In the genomic region with DNA sequence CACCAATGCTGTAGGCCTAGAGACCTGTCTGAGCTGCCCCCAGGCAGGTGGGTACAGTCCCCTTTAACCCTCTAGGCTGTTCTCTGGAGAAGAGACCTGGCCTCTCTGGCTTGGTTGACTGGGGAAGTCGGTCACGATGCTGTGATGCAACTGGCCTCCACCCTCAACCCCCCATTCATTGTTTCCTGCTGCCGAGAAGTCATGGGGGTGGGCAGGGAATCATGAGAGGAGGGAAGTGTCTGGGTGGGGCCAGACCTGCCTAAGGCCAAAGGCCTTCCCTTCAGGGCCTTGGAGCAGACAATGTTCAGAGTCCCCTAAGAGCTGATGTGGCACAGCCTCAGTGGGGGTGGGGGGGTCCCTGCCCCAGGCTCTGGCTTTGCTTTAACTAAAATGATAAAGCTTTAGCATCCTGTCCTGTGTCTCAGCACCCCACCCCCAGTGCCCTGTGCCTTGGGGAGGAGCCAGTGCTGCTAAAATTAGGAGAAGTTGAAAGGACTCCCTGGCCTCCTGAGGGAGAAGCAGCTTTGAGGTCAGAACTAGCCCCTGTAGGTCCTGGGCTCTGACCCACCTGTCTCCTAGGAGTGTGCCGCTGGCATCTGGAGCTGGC, we compare ENCODE assay signal across 8 mouse cellular contexts. TPM values are rescaled to one million over a fixed set of nuclear protein-coding genes. Genes with fewer than 3 reads are reported as not detected.
DNase-seq lines count a peak whose midpoint lies in the region; ATAC-seq and TF ChIP-seq lines count a peak whose summit lies in the region.

No protein-coding gene starts in this region.

- H3K4me2 ChIP-seq in embryonic facial prominence, embryonic 11.5 days (ENCODE audit: low read depth, low read length), result no peak overlapping the region
- H3K4me2 ChIP-seq in heart, embryonic 16.5 days (ENCODE audit: low read depth, low read length), result peak overlapping the region; percentile 77

- H3K36me3 ChIP-seq in ES-E14 (ENCODE audit: control insufficient read depth, insufficient read depth, low read length, poor library complexity, severe bottlenecking), result peaks cover 37% of the 10 kb centered on the region
- peaks cover 8% of the 10 kb centered on the region for H3K36me3 ChIP-seq in embryonic facial prominence, embryonic 11.5 days (replicated peaks; ENCODE audit: control insufficient read depth, insufficient read depth, low read depth, low read length)
- H3K36me3 ChIP-seq in heart, embryonic 16.5 days (ENCODE audit: control insufficient read depth, insufficient read depth), result peaks cover 16% of the 10 kb centered on the region
- H3K36me3 ChIP-seq in midbrain, embryonic 10.5 days, result peaks cover 49% of the 10 kb centered on the region

- no peaks in the 10 kb centered on the region for H3K9me3 ChIP-seq in ES-E14 (ENCODE audit: control insufficient read depth, insufficient read depth, low read depth, low read length)
- H3K9me3 ChIP-seq in embryonic facial prominence, embryonic 11.5 days (replicated peaks; ENCODE audit: control insufficient read depth, low read length), result no peaks in the 10 kb centered on the region
- no peaks in the 10 kb centered on the region for H3K9me3 ChIP-seq in heart, embryonic 16.5 days (replicated peaks; ENCODE audit: control insufficient read depth, low read length)
- H3K9me3 ChIP-seq in midbrain, embryonic 10.5 days (replicated peaks), result no peaks in the 10 kb centered on the region

- H3K4me3 ChIP-seq in ES-E14 (ENCODE audit: insufficient read depth in 1 of 2, low read depth in 1 of 2, low read length in 2 of 2, poor library complexity in 1 of 2, severe bottlenecking in 1 of 2), result peak overlapping the region; percentile 38 to 78
- no peak overlapping the region for H3K4me3 ChIP-seq in embryonic facial prominence, embryonic 11.5 days (ENCODE audit: low read depth, low read length)
- peak overlapping the region; percentile 29 for H3K4me3 ChIP-seq in heart, embryonic 16.5 days (ENCODE audit: low read length)
- peak overlapping the region; percentile 95; the same call in 1 of the 2 replicates for H3K4me3 ChIP-seq in midbrain, embryonic 10.5 days

- H3K9ac ChIP-seq in ES-E14 (ENCODE audit: insufficient read depth, low read depth, low read length, poor library complexity, severe bottlenecking), result peak overlapping the region; percentile 84
- H3K9ac ChIP-seq in embryonic facial prominence, embryonic 11.5 days (replicated peaks; ENCODE audit: low read length), result peak overlapping the region; percentile 18; the same call in 1 of the 2 replicates
- peak overlapping the region; percentile 69 for H3K9ac ChIP-seq in heart, embryonic 16.5 days (ENCODE audit: low read length)

- no peak for ATAC-seq in embryonic facial prominence, embryonic 11.5 days (replicated peaks; ENCODE audit: insufficient number of reproducible peaks, low FRiP score, low TSS enrichment, low read depth)
- ATAC-seq in heart, embryonic 16.5 days (replicated peaks; ENCODE audit: extremely low read depth, insufficient read depth, low FRiP score), result no peak

- in situ Hi-C loops in ES-E14 (cut with MboI; ENCODE audit: low sequenced_read_pairs in 2 of 2, unreplicated experiment in 2 of 2), result no loop called here

- no peak for DNase-seq in ES-E14 (ENCODE audit: low read depth, low spot score)
- no peak for DNase-seq in embryonic facial prominence, embryonic 11.5 days (ENCODE audit: low spot score)
- peak; percentile 46 to 81 for DNase-seq in kidney, postnatal 25 days
- no peak for DNase-seq in midbrain, embryonic 10.5 days (ENCODE audit: low spot score)
- no peak for DNase-seq in urinary bladder, postnatal 14 days (ENCODE audit: low spot score)
- no peak for DNase-seq in c-Kit-positive CD71-positive TER-119-positive erythroid progenitor cells, embryonic 14.5 days (ENCODE audit: low spot score)
- DNase-seq in right cerebral cortex, postnatal 25 days, result no peak

- H3K4me1 ChIP-seq in ES-E14 (ENCODE audit: control insufficient read depth in 2 of 2, insufficient read depth in 2 of 2, low read length in 2 of 2, poor library complexity in 1 of 2), result peaks cover 11 to 24% of the 10 kb centered on the region in 2 experiments
- no peaks in the 10 kb centered on the region; the same call in 1 of the 2 replicates for H3K4me1 ChIP-seq in embryonic facial prominence, embryonic 11.5 days (ENCODE audit: control insufficient read depth, insufficient read depth, low read length)
- peaks cover 36% of the 10 kb centered on the region for H3K4me1 ChIP-seq in heart, embryonic 16.5 days (ENCODE audit: control insufficient read depth, insufficient read depth, low read length)
- peaks cover 48% of the 10 kb centered on the region for H3K4me1 ChIP-seq in midbrain, embryonic 10.5 days

- no peaks in the 10 kb centered on the region for H3K27me3 ChIP-seq in embryonic facial prominence, embryonic 11.5 days (ENCODE audit: control insufficient read depth, insufficient read depth, low read length)
- no peaks in the 10 kb centered on the region for H3K27me3 ChIP-seq in heart, embryonic 16.5 days (ENCODE audit: control insufficient read depth, insufficient read depth, low read length)
- H3K27me3 ChIP-seq in midbrain, embryonic 10.5 days (ENCODE audit: low read depth, poor library complexity, severe bottlenecking), result peaks cover 8% of the 10 kb centered on the region; the same call in 1 of the 2 replicates

- peak overlapping the region; percentile 86 for H3K27ac ChIP-seq in ES-E14 (ENCODE audit: insufficient read depth, low read depth, low read length, poor library complexity, severe bottlenecking)
- H3K27ac ChIP-seq in embryonic facial prominence, embryonic 11.5 days (replicated peaks; ENCODE audit: low read depth, low read length), result no peak overlapping the region
- peak overlapping the region; percentile 81 for H3K27ac ChIP-seq in heart, embryonic 16.5 days (ENCODE audit: low read length)
- H3K27ac ChIP-seq in midbrain, embryonic 10.5 days (replicated peaks), result peak overlapping the region; percentile 61

- 47% methylated on average over 4 of the region's 4 CpGs for WGBS in embryonic facial prominence, embryonic 11.5 days
- 21% methylated on average over 4 of the region's 4 CpGs for WGBS in heart, embryonic 16.5 days
- 71% methylated on average over 4 of the region's 4 CpGs for WGBS in midbrain, embryonic 10.5 days

TF ChIP-seq in ES-E14, 5 proteins besides CTCF, POLR2A, EP300 and RAD21:
- no peak for TF ChIP-seq MAFK (IDR thresholded peaks at IDR 0.05; ENCODE audit: insufficient read depth, low read depth, low read length)
- no peak for TF ChIP-seq ZC3H11A (IDR thresholded peaks at IDR 0.05; ENCODE audit: borderline replicate concordance, low read depth, low read length)
- TF ChIP-seq CHD2 (IDR thresholded peaks at IDR 0.05; ENCODE audit: low read depth, low read length), result no peak
- no peak for TF ChIP-seq HCFC1 (IDR thresholded peaks at IDR 0.05; ENCODE audit: borderline replicate concordance, insufficient read depth, low read length)
- TF ChIP-seq ZNF384 (IDR thresholded peaks at IDR 0.05; ENCODE audit: low read depth, low read length), result no peak
TF ChIP-seq in ES-E14: peak in this region for 0.

RNA-seq across cellular contexts. Expression of gene Ubald2, which starts 2.9 kb away (rescaled TPM):
- 106 and 117 TPM in 2 replicates for total RNA-seq in ES-E14 (2012; rRNA removed)
- polyA plus RNA-seq in embryonic facial prominence, embryonic 11.5 days (2014; fragmentation: Nextera tagmentation; extraction: Ambion mirVana), result 63.6 and 68.4 TPM in 2 replicates
- polyA plus RNA-seq in heart, embryonic 16.5 days (2015; fragmentation: Nextera tagmentation; extraction: Ambion mirVana), result 29.2 and 35.4 TPM in 2 replicates
- 37.5 and 40.9 TPM in 2 replicates for polyA plus RNA-seq in midbrain, embryonic 10.5 days (2016; fragmentation: Nextera tagmentation; extraction: Ambion mirVana)

RNA-seq across cellular contexts. Expression of gene Rnf157, which starts 24.0 kb away (rescaled TPM):
- 3.7 and 6.1 TPM in 2 replicates for total RNA-seq in ES-E14 (2012; rRNA removed)
- 15.8 and 15.9 TPM in 2 replicates for polyA plus RNA-seq in embryonic facial prominence, embryonic 11.5 days (2014; fragmentation: Nextera tagmentation; extraction: Ambion mirVana)
- 7.8 and 11.6 TPM in 2 replicates for polyA plus RNA-seq in heart, embryonic 16.5 days (2015; fragmentation: Nextera tagmentation; extraction: Ambion mirVana)
- 5.3 and 10.1 TPM in 2 replicates for polyA plus RNA-seq in midbrain, embryonic 10.5 days (2016; fragmentation: Nextera tagmentation; extraction: Ambion mirVana)

RNA-seq across cellular contexts. Expression of gene Qrich2, which starts 29.2 kb away (rescaled TPM):
- 0.22 and 0.37 TPM in 2 replicates for total RNA-seq in ES-E14 (2012; rRNA removed)
- polyA plus RNA-seq in embryonic facial prominence, embryonic 11.5 days (2014; fragmentation: Nextera tagmentation; extraction: Ambion mirVana), result 0.31 TPM in 1 of 2 replicates, not detected in the other
- 0.07 TPM in 1 of 2 replicates, not detected in the other for polyA plus RNA-seq in heart, embryonic 16.5 days (2015; fragmentation: Nextera tagmentation; extraction: Ambion mirVana)
- polyA plus RNA-seq in midbrain, embryonic 10.5 days (2016; fragmentation: Nextera tagmentation; extraction: Ambion mirVana), result 0.10 and 0.21 TPM in 2 replicates

RNA-seq across cellular contexts. Expression of gene Prpsap1, which starts 57.2 kb away (rescaled TPM):
- 100 and 121 TPM in 2 replicates for total RNA-seq in ES-E14 (2012; rRNA removed)
- polyA plus RNA-seq in embryonic facial prominence, embryonic 11.5 days (2014; fragmentation: Nextera tagmentation; extraction: Ambion mirVana), result 171 and 182 TPM in 2 replicates
- 98.6 and 99.1 TPM in 2 replicates for polyA plus RNA-seq in heart, embryonic 16.5 days (2015; fragmentation: Nextera tagmentation; extraction: Ambion mirVana)
- 224 and 227 TPM in 2 replicates for polyA plus RNA-seq in midbrain, embryonic 10.5 days (2016; fragmentation: Nextera tagmentation; extraction: Ambion mirVana)

Comparison
In these comparisons a context has a peak if more than half of its experiments do, and no peak if none do; other contexts are left out.
1. DNase-seq: peak in kidney, postnatal 25 days (2 of 2); none in ES-E14 (single experiment), embryonic facial prominence, embryonic 11.5 days (single experiment), midbrain, embryonic 10.5 days (single experiment), urinary bladder, postnatal 14 days (single experiment), c-Kit-positive CD71-positive TER-119-positive erythroid progenitor cells, embryonic 14.5 days (single experiment) and right cerebral cortex, postnatal 25 days (single experiment).
2. H3K9ac ChIP-seq: peak in every context shown above with its lines; median percentile 84 in ES-E14; 69 in heart, embryonic 16.5 days; 18 in embryonic facial prominence, embryonic 11.5 days.